Mouse (Mus musculus) kidney, postnatal 0 days (tissue): ENCODE results near the gene Rrp7a. TPM values are rescaled to one million over a fixed set of nuclear protein-coding genes. Genes with fewer than 3 reads are reported as not detected.

Experiments used
- ATAC-seq: fragments of 200-750 bp; cut with Nextera tagmentation; replicated peaks from 2 replicates; pipeline ENCODE4 v1.8.0; 2017; ENCODE audit warnings: low read depth, moderate number of reproducible peaks, moderate TSS enrichment, moderate library complexity; ENCODE audit not compliant: low FRiP score
- DNase-seq: peaks from one replicate; pipeline ENCODE4 v3.0.0-alpha.2; 2016; ENCODE audit warnings: low spot score
- H3K27ac ChIP-seq: fragments of 300-500 bp; sonication (generic); 2 replicates; pipeline ENCODE4 v1.5.1; 2014; ENCODE audit warnings: mild to moderate bottlenecking
- H3K27me3 ChIP-seq: fragments of 300-500 bp; sonication (generic); 2 replicates; pipeline ENCODE4 v1.6.1; 2014; ENCODE audit warnings: low read length, mixed read lengths; ENCODE audit not compliant: insufficient read depth
- H3K36me3 ChIP-seq: fragments of 300-500 bp; sonication (generic); 2 replicates; pipeline ENCODE4 v1.6.1; 2014; ENCODE audit warnings: low read length, mixed read lengths; ENCODE audit not compliant: insufficient read depth
- H3K4me1 ChIP-seq: fragments of 300-500 bp; sonication (generic); replicated peaks from 2 replicates; pipeline ENCODE4 v1.6.1; 2014; ENCODE audit warnings: antibody characterized with exemption, low read length, mixed read lengths; ENCODE audit not compliant: insufficient read depth
- H3K4me2 ChIP-seq: fragments of 300-500 bp; sonication (generic); 2 replicates; pipeline ENCODE4 v1.6.1; 2014; ENCODE audit warnings: mild to moderate bottlenecking, low read length, moderate library complexity, mixed read lengths
- H3K4me3 ChIP-seq: fragments of 300-500 bp; sonication (generic); replicated peaks from 2 replicates; pipeline ENCODE4 v1.5.1; 2014; ENCODE audit warnings: low read depth, low read length
- H3K9ac ChIP-seq: fragments of 300-500 bp; sonication (generic); 2 replicates; pipeline ENCODE4 v1.6.1; 2014; ENCODE audit warnings: low read depth, low read length
- H3K9me3 ChIP-seq: fragments of 300-500 bp; sonication (generic); replicated peaks from 2 replicates; pipeline ENCODE4 v1.6.1; 2016; ENCODE audit warnings: low read length, inconsistent platforms, mixed read lengths
- CTCF ChIP-seq: IDR thresholded peaks from 2 replicates; pipeline ENCODE4 v1.5.1; 2016; ENCODE audit warnings: antibody characterized with exemption, low read depth, mild to moderate bottlenecking, moderate library complexity
- WGBS: fragments of 180-500 bp; shearing (Covaris S2); extraction: QIAGEN DNeasy Blood & Tissue Kit; methylation state at CpG from one replicate; pipeline ENCODE4 v1.1.7; 2014; 5-methylcytosine and 5-hydroxymethylcytosine counted together
- polyA plus RNA-seq: library from polyadenylated mRNA; unstranded; fragments of >200 nt; fragmentation: Nextera tagmentation; extraction: Ambion mirVana; gene quantifications from 2 replicates; pipeline ENCODE4 v1.2.1, GENCODE M21; 2015

Rrp7a gene
- polyA plus RNA-seq, 1 experiment from 2014 or later: 52.9 TPM

GRCm38 (mm10) chr15:83162818-83163485 lies 40.4 kb upstream of the Rrp7a start:
- DNase-seq (no peak), ATAC-seq (no peak)
- Histone ChIP-seq H3K9ac (no peak overlapping the region), H3K27ac (no peak overlapping the region), H3K27me3 (no peaks in the 10 kb centered on the region), H3K4me1 (peaks cover 12% of the 10 kb centered on the region; the same call in 1 of the 2 replicates), H3K4me2 (no peak overlapping the region), H3K36me3 (peaks cover 26% of the 10 kb centered on the region), H3K9me3 (no peaks in the 10 kb centered on the region), H3K4me3 (no peak overlapping the region)
- 92% methylated on average over 11 of the region's 11 CpGs for WGBS
- no peak for TF ChIP-seq CTCF

- no peak for ATAC-seq
- H3K27ac ChIP-seq: no peak overlapping the region
- WGBS: 91% methylated on average over 4 of the region's 4 CpGs
These were observed 39.4 kb upstream of the Rrp7a start for GRCm38 (mm10) chr15:83162001-83162400.

GRCm38 (mm10) chr15:83161062-83161748 lies 38.6 kb upstream of the Rrp7a start:
- Histone ChIP-seq H3K27ac (no peak overlapping the region), H3K9me3 (no peaks in the 10 kb centered on the region), H3K36me3 (peaks cover 30% of the 10 kb centered on the region), H3K4me2 (no peak overlapping the region), H3K27me3 (no peaks in the 10 kb centered on the region), H3K9ac (no peak overlapping the region), H3K4me3 (no peak overlapping the region), H3K4me1 (peaks cover under 1% of the 10 kb centered on the region; the same call in 1 of the 2 replicates)
- 67% methylated on average over 10 of the region's 10 CpGs for WGBS
- TF ChIP-seq CTCF: no peak
- ATAC-seq (no peak), DNase-seq (no peak)

More at GRCm38 (mm10) chr15:83162001-83162400, 39.4 kb upstream of the Rrp7a start:
- TF ChIP-seq CTCF: no peak
- Histone ChIP-seq H3K36me3 (peaks cover 26% of the 10 kb centered on the region), H3K27me3 (no peaks in the 10 kb centered on the region), H3K9me3 (no peaks in the 10 kb centered on the region), H3K4me2 (no peak overlapping the region), H3K4me1 (peaks cover 8% of the 10 kb centered on the region; the same call in 1 of the 2 replicates), H3K9ac (no peak overlapping the region), H3K4me3 (no peak overlapping the region)
- DNase-seq: no peak

GRCm38 (mm10) chr15:83160561-83160960 lies 38.0 kb upstream of the Rrp7a start:
- WGBS: 94% methylated on average over 4 of the region's 4 CpGs
- ATAC-seq: no peak
- no peak overlapping the region for H3K9ac ChIP-seq

GRCm38 (mm10) chr15:83159823-83160222 lies 37.2 kb upstream of the Rrp7a start:
- DNase-seq (no peak), ATAC-seq (no peak)
- H3K27me3 ChIP-seq: no peaks in the 10 kb centered on the region
- H3K9me3 ChIP-seq: no peaks in the 10 kb centered on the region
- no peak overlapping the region for H3K4me3 ChIP-seq
- H3K9ac ChIP-seq: no peak overlapping the region
- H3K4me1 ChIP-seq: no peaks in the 10 kb centered on the region
- TF ChIP-seq CTCF: no peak
- H3K4me2 ChIP-seq: no peak overlapping the region
- no peak overlapping the region for H3K27ac ChIP-seq
- peaks cover 30% of the 10 kb centered on the region for H3K36me3 ChIP-seq
- WGBS: 96% methylated on average over 9 of the region's 9 CpGs

More at GRCm38 (mm10) chr15:83160561-83160960, 38.0 kb upstream of the Rrp7a start:
- Histone ChIP-seq H3K4me1 (no peaks in the 10 kb centered on the region), H3K4me3 (no peak overlapping the region), H3K9me3 (no peaks in the 10 kb centered on the region), H3K4me2 (no peak overlapping the region), H3K36me3 (peaks cover 30% of the 10 kb centered on the region), H3K27me3 (no peaks in the 10 kb centered on the region), H3K27ac (no peak overlapping the region)
- no peak for TF ChIP-seq CTCF
- DNase-seq: no peak

- Histone ChIP-seq H3K4me2 (no peak overlapping the region), H3K9me3 (no peaks in the 10 kb centered on the region), H3K9ac (no peak overlapping the region), H3K4me1 (no peaks in the 10 kb centered on the region), H3K36me3 (peaks cover 35% of the 10 kb centered on the region), H3K4me3 (no peak overlapping the region), H3K27me3 (no peaks in the 10 kb centered on the region), H3K27ac (no peak overlapping the region)
- 92% methylated on average over 7 of the region's 7 CpGs for WGBS
- ATAC-seq (no peak), DNase-seq (no peak)
- TF ChIP-seq CTCF: no peak
These were observed 36.1 kb upstream of the Rrp7a start for GRCm38 (mm10) chr15:83158587-83159160.
